Mouse (Mus musculus): ENCODE measurements around the gene Polg2. TPM values are rescaled to one million over a fixed set of nuclear protein-coding genes. Genes with fewer than 3 reads are reported as not detected.

The Polg2 gene
- polyA plus RNA-seq, 1 experiment: 6.3 TPM

DNA sequence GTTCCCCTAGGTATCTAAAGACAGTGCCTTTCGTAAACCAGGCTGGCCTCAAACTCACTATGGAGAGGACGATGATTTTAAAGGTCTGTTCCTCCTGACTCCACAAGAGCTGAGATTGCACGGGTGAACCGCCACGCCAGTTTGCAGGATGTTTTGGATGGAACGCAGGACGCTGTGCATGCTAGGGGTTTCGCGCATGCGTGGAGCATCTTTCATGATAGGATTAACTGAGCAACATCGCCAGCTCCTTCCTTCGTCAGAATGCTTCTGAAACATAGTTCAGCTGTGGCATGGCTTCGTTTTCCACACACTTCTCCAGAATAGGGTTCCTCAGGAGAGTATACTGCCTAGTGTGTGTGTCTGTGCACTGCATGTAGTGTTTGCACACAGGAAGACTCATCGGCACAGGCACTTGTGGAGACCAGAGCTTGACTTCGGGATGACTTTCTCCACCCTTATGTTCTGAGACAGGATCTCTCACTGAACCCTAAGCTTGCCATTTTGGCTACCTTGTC, 55.7 kb downstream of the Polg2 start:
- TF ChIP-seq POLR2A (IDR thresholded peaks at IDR 0.05; ENCODE audit: borderline replicate concordance, extremely low read depth, low read depth, low read length) (no peak), CTCF (IDR thresholded peaks at IDR 0.05; ENCODE audit: insufficient read depth, low read length) (no peak)
- peaks cover 4% of the 10 kb centered on the region; the same call in 1 of the 2 replicates for H3K4me1 ChIP-seq (ENCODE audit: control insufficient read depth, insufficient read depth, low read length)
- WGBS: 67% methylated on average over 15 of the region's 15 CpGs
- no peak for DNase-seq
- H3K4me3 ChIP-seq (replicated peaks; ENCODE audit: extremely low read depth, low read depth, low read length): no peak overlapping the region

GRCm38 (mm10) chr11:106722831-106723361, 56.4 kb downstream of the Polg2 start:
- H3K4me1 ChIP-seq (ENCODE audit: control insufficient read depth, insufficient read depth, low read length): peaks cover 4% of the 10 kb centered on the region; the same call in 1 of the 2 replicates
- peak; percentile 40 for DNase-seq

DNA sequence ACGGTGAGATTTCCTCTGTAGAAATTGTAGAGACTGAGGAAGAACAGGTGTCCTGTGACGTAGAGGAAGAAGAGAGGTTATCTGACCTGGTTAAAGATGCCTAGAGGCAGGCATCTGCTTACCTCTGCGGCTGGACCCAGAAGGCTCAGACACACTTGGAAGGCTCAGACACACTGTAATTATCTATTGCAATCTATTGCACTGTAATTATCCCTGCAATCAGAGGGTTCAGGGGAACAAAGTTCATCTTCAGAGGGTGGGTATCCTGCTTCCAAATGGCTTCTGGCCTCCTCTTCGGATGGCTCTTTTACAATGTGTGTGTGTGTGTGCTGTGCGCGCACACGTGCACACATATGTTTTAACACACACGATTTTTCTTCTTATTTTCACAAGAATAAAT, 59.0 kb downstream of the Polg2 start:
- no peak for TF ChIP-seq POLR2A (IDR thresholded peaks at IDR 0.05; ENCODE audit: borderline replicate concordance, extremely low read depth, low read depth, low read length)
- no peak for TF ChIP-seq CTCF (IDR thresholded peaks at IDR 0.05; ENCODE audit: insufficient read depth, low read length)
- 91% methylated on average over 8 of the region's 8 CpGs for WGBS
- H3K4me3 ChIP-seq (replicated peaks; ENCODE audit: extremely low read depth, low read depth, low read length): no peak overlapping the region
- no peak for DNase-seq
- H3K4me1 ChIP-seq (ENCODE audit: control insufficient read depth, insufficient read depth, low read length): peaks cover 4% of the 10 kb centered on the region; the same call in 1 of the 2 replicates

More at GRCm38 (mm10) chr11:106722831-106723361, 56.4 kb downstream of the Polg2 start:
- H3K4me3 ChIP-seq (replicated peaks; ENCODE audit: extremely low read depth, low read depth, low read length): no peak overlapping the region
- TF ChIP-seq CTCF (IDR thresholded peaks at IDR 0.05; ENCODE audit: insufficient read depth, low read length) (no peak), POLR2A (IDR thresholded peaks at IDR 0.05; ENCODE audit: borderline replicate concordance, extremely low read depth, low read depth, low read length) (no peak)
- 9% methylated on average over 7 of the region's 7 CpGs for WGBS

Other genes with a start within 250 kb of the Polg2 start
- gene Tex2, start 166.1 kb downstream of the Polg2 start, polyA plus RNA-seq (2012; rRNA removed): 12.6 and 15.1 TPM in 2 replicates
- gene Pecam1, start 28.9 kb downstream of the Polg2 start, polyA plus RNA-seq (2012; rRNA removed): 225 and 283 TPM in 2 replicates
- gene Milr1, start 28.3 kb downstream of the Polg2 start, polyA plus RNA-seq (2012; rRNA removed): 1.0 and 3.0 TPM in 2 replicates
- 539 and 718 TPM in 2 replicates for gene Ddx5, start 9.6 kb upstream of the Polg2 start, polyA plus RNA-seq (2012; rRNA removed)
- gene Cep95, start 9.7 kb upstream of the Polg2 start, polyA plus RNA-seq (2012; rRNA removed): 1.9 and 2.9 TPM in 2 replicates
- gene Smurf2, start 141.2 kb upstream of the Polg2 start, polyA plus RNA-seq (2012; rRNA removed): 19.1 and 24.7 TPM in 2 replicates
- 3.0 and 13.6 TPM in 2 replicates for gene Kpna2, start 220.0 kb upstream of the Polg2 start, polyA plus RNA-seq (2012; rRNA removed)
- gene 1810010H24Rik, start 246.1 kb upstream of the Polg2 start, polyA plus RNA-seq (2012; rRNA removed): 39.7 and 53.1 TPM in 2 replicates